11 mouse cellular contexts compared by ENCODE assay signal in genomic region chr1:154157131-154157530, GRCm38 (mm10). TPM values are rescaled to one million over a fixed set of nuclear protein-coding genes. Genes with fewer than 3 reads are reported as not detected.
A peak's percentile ranks its signal among the peaks of the same experiment; 100 is the strongest.
DNase-seq lines count a peak whose midpoint lies in the region; ATAC-seq and TF ChIP-seq lines count a peak whose summit lies in the region.
"Had no signal": no experiment of that assay in that cellular context is flagged by ENCODE, and none has a peak within 500 bp of the region (broad histone marks: within the 10 kb centered on the region; RNA-seq: fewer than 3 reads in every experiment).

No protein-coding gene starts in this region.

- peak; percentile 66 for ATAC-seq in embryonic facial prominence, embryonic 14.5 days (ENCODE audit: low read depth)
- 0 out of 2 replicates have a peak, but pooled peaks have one; percentile 17 for ATAC-seq in hindbrain, embryonic 14.5 days (ENCODE audit: low FRiP score)
- ATAC-seq in midbrain, postnatal 0 days (ENCODE audit: low FRiP score) = 0 out of 2 replicates have a peak, but pooled peaks have one; percentile 20
- ATAC-seq in CD4-positive, CD25-positive, alpha-beta regulatory T cell, adult 4 months = no peak

- peak overlapping the region; percentile 1 for H3K4me2 ChIP-seq in embryonic facial prominence, embryonic 14.5 days (ENCODE audit: low read depth, low read length)
- H3K4me2 ChIP-seq in hindbrain, embryonic 14.5 days (replicated peaks) = no peak overlapping the region
- no peak overlapping the region for H3K4me2 ChIP-seq in midbrain, postnatal 0 days (ENCODE audit: low read depth, low read length, poor library complexity, severe bottlenecking)

- H3K27ac ChIP-seq in embryonic facial prominence, embryonic 14.5 days (replicated peaks; ENCODE audit: low read depth, low read length) = peak overlapping the region; percentile 81
- H3K27ac ChIP-seq in hindbrain, embryonic 14.5 days = peak overlapping the region; percentile 76
- H3K27ac ChIP-seq in midbrain, postnatal 0 days (ENCODE audit: low read depth, low read length) = peak overlapping the region; percentile 45

- DNase-seq in layer of hippocampus, adult 9-11 months = peak; percentile 33
- no peak for DNase-seq in layer of hippocampus, adult 11-12 months (ENCODE audit: low spot score)
- DNase-seq in embryonic facial prominence, embryonic 14.5 days (ENCODE audit: low spot score) = peak; percentile 74
- DNase-seq in hindbrain, embryonic 14.5 days (ENCODE audit: low spot score) = no peak
- peak; percentile 35 for DNase-seq in midbrain, postnatal 0 days (ENCODE audit: low spot score)
- DNase-seq in frontal cortex, postnatal 25 days (ENCODE audit: low spot score in 2 of 2) = no peak
- no peak for DNase-seq in embryo, embryonic 11 days
- DNase-seq: thymus, postnatal 14 days had no signal

- 56% methylated on average over 4 of the region's 4 CpGs for WGBS in embryonic facial prominence, embryonic 14.5 days
- WGBS in hindbrain, embryonic 14.5 days = 53% methylated on average over 4 of the region's 4 CpGs
- 44% methylated on average over 4 of the region's 4 CpGs for WGBS in midbrain, postnatal 0 days

- no peaks in the 10 kb centered on the region for H3K9me3 ChIP-seq in embryonic facial prominence, embryonic 14.5 days (ENCODE audit: control insufficient read depth, low read length)
- H3K9me3 ChIP-seq in hindbrain, embryonic 14.5 days (ENCODE audit: control insufficient read depth, low read length) = no peaks in the 10 kb centered on the region
- H3K9me3 ChIP-seq in midbrain, postnatal 0 days (ENCODE audit: low read length) = no peaks in the 10 kb centered on the region

- peaks cover 22% of the 10 kb centered on the region for H3K4me1 ChIP-seq in embryonic facial prominence, embryonic 14.5 days (ENCODE audit: control insufficient read depth, insufficient read depth, low read length)
- peaks cover 6% of the 10 kb centered on the region; the same call in 1 of the 2 replicates for H3K4me1 ChIP-seq in hindbrain, embryonic 14.5 days (replicated peaks; ENCODE audit: control insufficient read depth, insufficient read depth, low read length)
- H3K4me1 ChIP-seq in midbrain, postnatal 0 days (ENCODE audit: insufficient read depth, low read length) = no peaks in the 10 kb centered on the region

- no peaks in the 10 kb centered on the region for H3K27me3 ChIP-seq in embryonic facial prominence, embryonic 14.5 days (replicated peaks; ENCODE audit: control insufficient read depth, insufficient read depth, low read length)
- H3K27me3 ChIP-seq in hindbrain, embryonic 14.5 days (ENCODE audit: control insufficient read depth, insufficient read depth, low read length) = no peaks in the 10 kb centered on the region
- no peaks in the 10 kb centered on the region for H3K27me3 ChIP-seq in midbrain, postnatal 0 days (ENCODE audit: insufficient read depth, low read length)
- H3K27me3 ChIP-seq: CH12.LX had no signal

- no peak overlapping the region for H3K4me3 ChIP-seq in embryonic facial prominence, embryonic 14.5 days (ENCODE audit: low read depth, low read length)
- no peak overlapping the region for H3K4me3 ChIP-seq in hindbrain, embryonic 14.5 days (replicated peaks; ENCODE audit: low read length)
- no peak overlapping the region for H3K4me3 ChIP-seq in midbrain, postnatal 0 days (ENCODE audit: low read depth, low read length)
- H3K4me3 ChIP-seq: erythroblast, embryonic 14.5 days had no signal

- no peak for TF ChIP-seq CTCF in midbrain, postnatal 0 days (IDR thresholded peaks at IDR 0.05)

- H3K9ac ChIP-seq in embryonic facial prominence, embryonic 14.5 days (ENCODE audit: low read depth, low read length) = no peak overlapping the region
- H3K9ac ChIP-seq in hindbrain, embryonic 14.5 days = no peak overlapping the region
- H3K9ac ChIP-seq in midbrain, postnatal 0 days (replicated peaks; ENCODE audit: low read length, poor library complexity, severe bottlenecking) = no peak overlapping the region

- H3K36me3 ChIP-seq in embryonic facial prominence, embryonic 14.5 days (ENCODE audit: control insufficient read depth, insufficient read depth, low read length) = no peaks in the 10 kb centered on the region
- H3K36me3 ChIP-seq in hindbrain, embryonic 14.5 days (replicated peaks; ENCODE audit: control insufficient read depth, insufficient read depth) = no peaks in the 10 kb centered on the region
- no peaks in the 10 kb centered on the region for H3K36me3 ChIP-seq in midbrain, postnatal 0 days (ENCODE audit: insufficient read depth, low read length)

RNA-seq across cellular contexts. Expression of gene Zfp648, which starts 43.9 kb away (rescaled TPM):
- polyA plus RNA-seq in embryonic facial prominence, embryonic 14.5 days (2014; fragmentation: Nextera tagmentation; extraction: Ambion mirVana) = 0.32 and 0.77 TPM in 2 replicates
- 1.2 and 1.4 TPM in 2 replicates for polyA plus RNA-seq in hindbrain, embryonic 14.5 days (2014; fragmentation: Nextera tagmentation; extraction: Ambion mirVana)
- total RNA-seq in midbrain, postnatal 0 days (2014; rRNA removed) = not detected in 2 replicates
- 0.75 and 0.85 TPM in 2 replicates for polyA plus RNA-seq in midbrain, postnatal 0 days (2015; fragmentation: Nextera tagmentation; extraction: Ambion mirVana)
- polyA plus RNA-seq in CD4-positive, CD25-positive, alpha-beta regulatory T cell, adult 4 months (2017; shearing (Covaris generic)) = not detected
- total RNA-seq: CH12.LX had no signal
- polyA plus RNA-seq: erythroblast, embryonic 14.5 days had no signal

Comparison
In these comparisons a context has a peak if more than half of its experiments do, and no peak if none do; other contexts are left out.
1. DNase-seq: peak in layer of hippocampus, adult 9-11 months (single experiment), embryonic facial prominence, embryonic 14.5 days (single experiment) and midbrain, postnatal 0 days (single experiment); none in layer of hippocampus, adult 11-12 months (single experiment), hindbrain, embryonic 14.5 days (single experiment), frontal cortex, postnatal 25 days (0 of 2) and embryo, embryonic 11 days (single experiment).
2. Peak in every context shown above with its lines, with median percentiles within 50 percentile points of each other: H3K27ac ChIP-seq.